ENCODE assay signal across 32 mouse cellular contexts in genomic region chr8:26729351-26729750, GRCm38 (mm10).
"Had no signal": no experiment of that assay in that cellular context is flagged by ENCODE, and none has a peak within 500 bp of the region (broad histone marks: within the 10 kb centered on the region; RNA-seq: fewer than 3 reads in every experiment).

No protein-coding gene starts in this region.

- H3K27me3 ChIP-seq: limb, embryonic 15.5 days; liver, embryonic 13.5 days; liver, embryonic 15.5 days; lung, embryonic 15.5 days; megakaryocyte, embryonic 14.5 days; midbrain, embryonic 12.5 days; midbrain, embryonic 13.5 days; midbrain, embryonic 15.5 days; neural tube, embryonic 12.5 days had no signal

- ATAC-seq: liver, embryonic 12.5 days; liver, postnatal 0 days; lung, postnatal 0 days; midbrain, embryonic 13.5 days; midbrain, embryonic 15.5 days; midbrain, embryonic 16.5 days had no signal

- H3K36me3 ChIP-seq: limb, embryonic 10.5 days; limb, embryonic 12.5 days; limb, embryonic 13.5 days; limb, embryonic 15.5 days; liver, embryonic 12.5 days; liver, embryonic 13.5 days; liver, embryonic 15.5 days; lung, embryonic 15.5 days; midbrain, embryonic 10.5 days; midbrain, embryonic 12.5 days; midbrain, embryonic 13.5 days; midbrain, embryonic 15.5 days; neural tube, embryonic 12.5 days had no signal

- H3K4me2 ChIP-seq: limb, embryonic 12.5 days; limb, embryonic 13.5 days; limb, embryonic 15.5 days; liver, embryonic 11.5 days; liver, embryonic 12.5 days; liver, embryonic 13.5 days; liver, embryonic 15.5 days; lung, embryonic 14.5 days; lung, embryonic 15.5 days; midbrain, embryonic 11.5 days; midbrain, embryonic 12.5 days; midbrain, embryonic 13.5 days; midbrain, embryonic 15.5 days; neural tube, embryonic 12.5 days had no signal

- DNase-seq: left cerebral cortex, postnatal 4 days; liver; liver, embryonic 13.5 days; liver, postnatal 0 days; lung, adult 18-20 months; lung, adult 2 months; lung, embryonic 14.5 days; lung, postnatal 10 days; lung, postnatal 14 days; lung, postnatal 36 days; lung, postnatal 4 days; midbrain, embryonic 14.5 days had no signal

- H3K27ac ChIP-seq: limb, embryonic 10.5 days; limb, embryonic 12.5 days; limb, embryonic 13.5 days; limb, embryonic 15.5 days; liver, embryonic 12.5 days; liver, embryonic 13.5 days; liver, embryonic 14.5 days; liver, embryonic 15.5 days; lung, embryonic 15.5 days; macrophage; midbrain, embryonic 10.5 days; midbrain, embryonic 12.5 days; midbrain, embryonic 13.5 days; midbrain, embryonic 15.5 days; neural tube, embryonic 12.5 days had no signal

- H3K4me3 ChIP-seq: limb, embryonic 10.5 days; limb, embryonic 12.5 days; limb, embryonic 13.5 days; limb, embryonic 15.5 days; liver, embryonic 12.5 days; liver, embryonic 13.5 days; liver, embryonic 15.5 days; lung, embryonic 15.5 days; megakaryocyte, embryonic 14.5 days; midbrain, embryonic 10.5 days; midbrain, embryonic 12.5 days; midbrain, embryonic 13.5 days; midbrain, embryonic 15.5 days; myocyte; neural tube, embryonic 12.5 days had no signal

- H3K9ac ChIP-seq: limb, embryonic 12.5 days; limb, embryonic 13.5 days; limb, embryonic 15.5 days; liver, embryonic 12.5 days; liver, embryonic 13.5 days; liver, embryonic 14.5 days; liver, embryonic 15.5 days; liver, postnatal 0 days; lung, embryonic 14.5 days; lung, embryonic 15.5 days; midbrain, embryonic 12.5 days; midbrain, embryonic 13.5 days; midbrain, embryonic 15.5 days; neural tube, embryonic 12.5 days had no signal

- H3K9me3 ChIP-seq: limb, embryonic 10.5 days; limb, embryonic 12.5 days; limb, embryonic 13.5 days; limb, embryonic 15.5 days; liver, embryonic 12.5 days; liver, embryonic 13.5 days; liver, embryonic 15.5 days; lung, embryonic 15.5 days; megakaryocyte, embryonic 14.5 days; midbrain, embryonic 10.5 days; midbrain, embryonic 12.5 days; midbrain, embryonic 13.5 days; midbrain, embryonic 15.5 days; neural tube, embryonic 12.5 days had no signal

- H3K4me1 ChIP-seq: limb, embryonic 10.5 days; limb, embryonic 12.5 days; limb, embryonic 13.5 days; limb, embryonic 15.5 days; liver, embryonic 12.5 days; liver, embryonic 13.5 days; liver, embryonic 15.5 days; lung, embryonic 15.5 days; megakaryocyte, embryonic 14.5 days; midbrain, embryonic 10.5 days; midbrain, embryonic 12.5 days; midbrain, embryonic 15.5 days; neural tube, embryonic 12.5 days had no signal
